Mouse (Mus musculus) ES-E14 (cell line): ENCODE measurements at regions not wholly inside any gene's neighbourhood (a gene's known extent, or its start where the extent isn't known, plus 50 kb on each side); places are given as distances from the start of the nearest gene placed in this dataset.

Experiments used
- MAFK ChIP-seq: IDR thresholded peaks from 2 replicates; pipeline ENCODE4 v1.6.1; 2014; ENCODE audit warnings: mild to moderate bottlenecking, low read depth, low read length, inconsistent platforms; ENCODE audit not compliant: insufficient read depth
- ZC3H11A ChIP-seq: IDR thresholded peaks from 2 replicates; pipeline ENCODE4 v1.6.1; 2012; ENCODE audit warnings: low read depth, mild to moderate bottlenecking, inconsistent platforms, low read length, borderline replicate concordance

GRCm38 (mm10) chr6:52440160-52440559 is 126.9 kb downstream of the Evx1 start:
- peak; percentile 76 for TF ChIP-seq MAFK
- no peak for TF ChIP-seq ZC3H11A
